Comparison of ENCODE assay signal across 22 mouse cellular contexts in genomic region chr17:11950198-11950594, GRCm38 (mm10).
A peak's percentile ranks its signal among the peaks of the same experiment; 100 is the strongest.
DNase-seq lines count a peak whose midpoint lies in the region; ATAC-seq and TF ChIP-seq lines count a peak whose summit lies in the region.
"Had no signal": no experiment of that assay in that cellular context is flagged by ENCODE, and none has a peak within 500 bp of the region (broad histone marks: within the 10 kb centered on the region; RNA-seq: fewer than 3 reads in every experiment).

No protein-coding gene starts in this region.

- peak; percentile 63 for DNase-seq in heart, embryonic 10.5 days (ENCODE audit: low spot score)
- DNase-seq in heart, adult 8-10 months (ENCODE audit: low spot score) = no peak
- DNase-seq in layer of hippocampus, adult 2 months (ENCODE audit: low spot score in 2 of 2) = no peak
- DNase-seq in layer of hippocampus, postnatal 14 days (ENCODE audit: low spot score in 2 of 2) = no peak
- DNase-seq in 3134 (ENCODE audit: extremely low read depth, insufficient read length, low spot score) (peak; percentile 28), MN1 (ENCODE audit: low spot score) (no peak)
- DNase-seq in left cerebral cortex, adult 18-20 months (ENCODE audit: low spot score in 2 of 2) = no peak
- DNase-seq: adrenal gland, postnatal 25 days; cerebellum, adult 18-20 months; cerebellum, adult 9-11 months; cerebellum, postnatal 36 days; gastrocnemius, postnatal 36 days; heart, postnatal 14 days had no signal

- no peak overlapping the region for H3K9ac ChIP-seq in midbrain, embryonic 15.5 days
- H3K9ac ChIP-seq: embryonic facial prominence, embryonic 13.5 days; forebrain, embryonic 12.5 days; heart, embryonic 15.5 days; hindbrain, embryonic 14.5 days had no signal

- no peak overlapping the region for H3K27ac ChIP-seq in heart, embryonic 10.5 days
- peak overlapping the region; percentile 79 for H3K27ac ChIP-seq in layer of hippocampus, adult 2 months
- H3K27ac ChIP-seq in midbrain, embryonic 15.5 days = peak overlapping the region; percentile 56
- H3K27ac ChIP-seq: embryonic facial prominence, embryonic 13.5 days; forebrain, embryonic 12.5 days; heart, embryonic 15.5 days; hindbrain, embryonic 14.5 days had no signal

- H3K4me1 ChIP-seq in heart, embryonic 10.5 days = peaks cover 4% of the 10 kb centered on the region; the same call in 1 of the 2 replicates
- peaks cover 22% of the 10 kb centered on the region for H3K4me1 ChIP-seq in midbrain, embryonic 15.5 days
- H3K4me1 ChIP-seq: heart, embryonic 15.5 days had no signal

- H3K4me3 ChIP-seq in heart, embryonic 10.5 days = no peak overlapping the region
- H3K4me3 ChIP-seq in layer of hippocampus, adult 2 months = no peak overlapping the region
- H3K4me3 ChIP-seq in midbrain, embryonic 15.5 days = no peak overlapping the region
- H3K4me3 ChIP-seq: embryonic facial prominence, embryonic 13.5 days; forebrain, embryonic 12.5 days; heart, embryonic 15.5 days had no signal

- no peak for TF ChIP-seq CTCF in layer of hippocampus, adult 2 months (conservative IDR thresholded peaks at IDR 0.05)

- WGBS in heart, embryonic 10.5 days = 64% methylated on average over 8 of the region's 8 CpGs
- 73% methylated on average over 8 of the region's 8 CpGs for WGBS in midbrain, embryonic 15.5 days

- no peak overlapping the region for H3K4me2 ChIP-seq in midbrain, embryonic 15.5 days
- H3K4me2 ChIP-seq: embryonic facial prominence, embryonic 13.5 days; forebrain, embryonic 12.5 days; heart, embryonic 11.5 days; heart, embryonic 15.5 days; hindbrain, embryonic 14.5 days had no signal

- no peaks in the 10 kb centered on the region for H3K9me3 ChIP-seq in heart, embryonic 10.5 days
- H3K9me3 ChIP-seq in midbrain, embryonic 15.5 days = no peaks in the 10 kb centered on the region
- H3K9me3 ChIP-seq: embryonic facial prominence, embryonic 13.5 days; G1E; heart, embryonic 15.5 days had no signal

- no peaks in the 10 kb centered on the region for H3K36me3 ChIP-seq in heart, embryonic 10.5 days
- no peaks in the 10 kb centered on the region for H3K36me3 ChIP-seq in midbrain, embryonic 15.5 days (replicated peaks)
- H3K36me3 ChIP-seq: embryonic facial prominence, embryonic 13.5 days; forebrain, embryonic 12.5 days; G1E; heart, embryonic 15.5 days had no signal

- ATAC-seq in midbrain, embryonic 15.5 days (replicated peaks) = no peak
- ATAC-seq: activated CD4-positive, CD25-positive, alpha-beta regulatory T cell, adult 4 months; Patski had no signal

- peaks cover 4% of the 10 kb centered on the region; the same call in 1 of the 2 replicates for H3K27me3 ChIP-seq in heart, embryonic 10.5 days (ENCODE audit: insufficient read depth, poor library complexity, severe bottlenecking)
- H3K27me3 ChIP-seq in midbrain, embryonic 15.5 days (replicated peaks) = no peaks in the 10 kb centered on the region
- H3K27me3 ChIP-seq: forebrain, embryonic 12.5 days; heart, embryonic 15.5 days; Patski had no signal

Comparison
In these comparisons a context has a peak if more than half of its experiments do, and no peak if none do; other contexts are left out.
1. DNase-seq: peak in heart, embryonic 10.5 days (single experiment) and 3134 (single experiment); none in heart, adult 8-10 months (single experiment), layer of hippocampus, adult 2 months (0 of 2), layer of hippocampus, postnatal 14 days (0 of 2), left cerebral cortex, adult 18-20 months (0 of 2) and MN1 (single experiment).